In genomic region chr4:114469881-114470280, GRCm38 (mm10) we compare ENCODE assay signal across 18 mouse cellular contexts.
"Had no signal": no experiment of that assay in that cellular context is flagged by ENCODE, and none has a peak within 500 bp of the region (broad histone marks: within the 10 kb centered on the region; RNA-seq: fewer than 3 reads in every experiment).

No protein-coding gene starts in this region.

- H3K4me3 ChIP-seq: midbrain, embryonic 13.5 days; midbrain, embryonic 15.5 days; myocyte; neural tube, embryonic 13.5 days; neural tube, embryonic 15.5 days had no signal

- ATAC-seq: midbrain, embryonic 13.5 days; midbrain, embryonic 15.5 days had no signal

- H3K9ac ChIP-seq: lung, embryonic 14.5 days; midbrain, embryonic 13.5 days; midbrain, embryonic 15.5 days; neural tube, embryonic 13.5 days; neural tube, embryonic 15.5 days had no signal

- H3K9me3 ChIP-seq: midbrain, embryonic 13.5 days; midbrain, embryonic 15.5 days; neural tube, embryonic 13.5 days; neural tube, embryonic 15.5 days had no signal

- DNase-seq: lung, adult 18-20 months; lung, embryonic 14.5 days; lung, postnatal 10 days; lung, postnatal 4 days; retina, postnatal 1 day; right cerebral cortex, adult 18-20 months; right cerebral cortex, postnatal 25 days; right cerebral cortex, postnatal 4 days; spleen, adult 18-20 months; thymus, adult 18-20 months; thymus, postnatal 14 days; thymus, postnatal 36 days had no signal

- H3K27me3 ChIP-seq: midbrain, embryonic 13.5 days; midbrain, embryonic 15.5 days; neural tube, embryonic 13.5 days; neural tube, embryonic 15.5 days had no signal

- H3K27ac ChIP-seq: midbrain, embryonic 13.5 days; midbrain, embryonic 15.5 days; neural tube, embryonic 13.5 days; neural tube, embryonic 15.5 days had no signal

- H3K4me2 ChIP-seq: lung, embryonic 14.5 days; midbrain, embryonic 11.5 days; midbrain, embryonic 13.5 days; midbrain, embryonic 15.5 days; neural tube, embryonic 13.5 days; neural tube, embryonic 15.5 days had no signal

- H3K36me3 ChIP-seq: midbrain, embryonic 13.5 days; midbrain, embryonic 15.5 days; neural tube, embryonic 13.5 days; neural tube, embryonic 15.5 days had no signal
